Mouse (Mus musculus): ENCODE measurements around the gene Aqp12.

- TF ChIP-seq CTCF (IDR thresholded peaks at IDR 0.05; ENCODE audit: control insufficient read depth, insufficient read depth, insufficient read length), result no peak
- no peak for TF ChIP-seq MYOG (IDR thresholded peaks at IDR 0.05; ENCODE audit: control insufficient read depth, extremely low read depth, insufficient read length)
- no peak for TF ChIP-seq USF1 (IDR thresholded peaks at IDR 0.05; ENCODE audit: low read depth)
- TF ChIP-seq CEBPB (IDR thresholded peaks at IDR 0.05; ENCODE audit: low read depth), result no peak
- TF ChIP-seq MAX (IDR thresholded peaks at IDR 0.05), result no peak
- no peak for TF ChIP-seq FOSL1 (IDR thresholded peaks at IDR 0.05; ENCODE audit: insufficient read depth, low read length, poor library complexity, severe bottlenecking)
Measured at GRCm38 (mm10) chr1:92972854-92973253, 33.3 kb upstream of the Aqp12 start.

Data from C2C12 (cell line).